Mouse (Mus musculus) ES-Bruce4 (cell line): ENCODE measurements around the gene Grb2. TPM values are rescaled to one million over a fixed set of nuclear protein-coding genes. Genes with fewer than 3 reads are reported as not detected.
A peak's percentile ranks its signal among the peaks of the same experiment; 100 is the strongest.

ENCODE experiments used
- H3K27ac ChIP-seq: 2 replicates; pipeline ENCODE4 v1.5.1; 2012; ENCODE audit warnings: low read length, inconsistent platforms; ENCODE audit not compliant: insufficient read depth
- H3K27me3 ChIP-seq: 2 replicates; pipeline ENCODE4 v1.6.1; 2012; ENCODE audit warnings: mild to moderate bottlenecking, low read length, inconsistent platforms; ENCODE audit not compliant: control insufficient read depth, poor library complexity, insufficient read depth, severe bottlenecking
- H3K36me3 ChIP-seq: 2 replicates; pipeline ENCODE4 v1.6.1; 2012; ENCODE audit warnings: inconsistent platforms, mild to moderate bottlenecking, low read length, moderate library complexity; ENCODE audit not compliant: control insufficient read depth, poor library complexity, insufficient read depth, severe bottlenecking
- H3K4me1 ChIP-seq: one replicate; pipeline ENCODE4 v1.8.1; 2011; ENCODE audit warnings: low read length; ENCODE audit not compliant: control insufficient read depth, insufficient read depth
- H3K4me3 ChIP-seq: 2 replicates; pipeline ENCODE4 v1.5.1; 2011; ENCODE audit warnings: low read depth, mild to moderate bottlenecking, low read length
- H3K9ac ChIP-seq: 2 replicates; pipeline ENCODE4 v1.6.1; 2012; ENCODE audit warnings: low read depth, mild to moderate bottlenecking, inconsistent platforms; ENCODE audit not compliant: poor library complexity, severe bottlenecking
- H3K9me3 ChIP-seq: replicated peaks from 2 replicates; pipeline ENCODE4 v1.6.1; 2012; ENCODE audit warnings: mild to moderate bottlenecking, low read length, inconsistent platforms; ENCODE audit not compliant: control insufficient read depth, poor library complexity, insufficient read depth, severe bottlenecking
- CTCF ChIP-seq: IDR thresholded peaks from one replicate; pipeline ENCODE4 v1.8.1; 2011; ENCODE audit warnings: low read depth, low read length
- EP300 ChIP-seq: IDR thresholded peaks from 2 replicates; pipeline ENCODE4 v1.6.1; 2011; ENCODE audit warnings: low read depth, low read length; ENCODE audit not compliant: insufficient read depth
- POLR2A ChIP-seq: IDR thresholded peaks from one replicate; pipeline ENCODE4 v1.8.1; 2011; ENCODE audit warnings: low read length; ENCODE audit not compliant: insufficient read depth
- polyA plus RNA-seq: library from polyadenylated mRNA; stranded (reverse); fragments of >200 nt; gene quantifications from 2 replicates; pipeline ENCODE4 v1.2.4, GENCODE M21; 2011; ENCODE audit warnings: low read depth; ENCODE audit not compliant: missing spikeins, insufficient read depth, insufficient read length

Gene Grb2
- polyA plus RNA-seq, 1 experiment, result 75.0 TPM

GRCm38 (mm10) chr11:115628465-115629101, 79.8 kb downstream of the Grb2 start:
- Histone ChIP-seq H3K27ac (peak overlapping the region; percentile 48; the same call in 1 of the 2 replicates), H3K9me3 (no peaks in the 10 kb centered on the region), H3K27me3 (no peaks in the 10 kb centered on the region)

GRCm38 (mm10) chr11:115627705-115628464, 80.5 kb downstream of the Grb2 start, which contains the start of gene Slc25a19:
Gene Slc25a19 (minus strand): TSS chr11:115628295.
- H3K27me3 ChIP-seq, result no peaks in the 10 kb centered on the region
- peak within 1 kb of the TSS; percentile 66 for H3K9ac ChIP-seq
- peaks cover under 1% of the 10 kb centered on the region; the same call in 1 of the 2 replicates for H3K36me3 ChIP-seq
- no peaks in the 10 kb centered on the region for H3K4me1 ChIP-seq
- TF ChIP-seq CTCF (no peak), EP300 (peak; percentile 6; the same call in 1 of the 2 replicates), POLR2A (peak; percentile 89)
- peak within 1 kb of the TSS; percentile 97 for H3K4me3 ChIP-seq
- no peaks in the 10 kb centered on the region for H3K9me3 ChIP-seq
- peak within 1 kb of the TSS; percentile 48; the same call in 1 of the 2 replicates for H3K27ac ChIP-seq

More at GRCm38 (mm10) chr11:115628465-115629101, 79.8 kb downstream of the Grb2 start:
- Histone ChIP-seq H3K4me3 (peak overlapping the region; percentile 97), H3K36me3 (no peaks in the 10 kb centered on the region), H3K9ac (peak overlapping the region; percentile 63), H3K4me1 (peaks cover 2% of the 10 kb centered on the region)
- TF ChIP-seq POLR2A (no peak), EP300 (no peak), CTCF (no peak)

- Histone ChIP-seq H3K9me3 (no peaks in the 10 kb centered on the region), H3K9ac (peak overlapping the region; percentile 66), H3K27me3 (no peaks in the 10 kb centered on the region), H3K4me1 (no peaks in the 10 kb centered on the region), H3K36me3 (peaks cover 9% of the 10 kb centered on the region), H3K27ac (no peak overlapping the region), H3K4me3 (peak overlapping the region; percentile 96)
- no peak for TF ChIP-seq POLR2A
- TF ChIP-seq EP300, result no peak
- no peak for TF ChIP-seq CTCF
These were observed 81.4 kb downstream of the Grb2 start for GRCm38 (mm10) chr11:115626824-115627616.

GRCm38 (mm10) chr11:115625877-115626276, 82.5 kb downstream of the Grb2 start:
- no peaks in the 10 kb centered on the region for H3K4me1 ChIP-seq

GRCm38 (mm10) chr11:115623487-115624070, 84.8 kb downstream of the Grb2 start:
- no peaks in the 10 kb centered on the region for H3K4me1 ChIP-seq
- H3K36me3 ChIP-seq, result peaks cover 9% of the 10 kb centered on the region

More at GRCm38 (mm10) chr11:115625877-115626276, 82.5 kb downstream of the Grb2 start:
- Histone ChIP-seq H3K9ac (no peak overlapping the region), H3K27me3 (no peaks in the 10 kb centered on the region), H3K9me3 (no peaks in the 10 kb centered on the region), H3K27ac (no peak overlapping the region), H3K4me3 (no peak overlapping the region), H3K36me3 (peaks cover 9% of the 10 kb centered on the region)
- TF ChIP-seq CTCF (no peak), POLR2A (no peak), EP300 (no peak)

More at GRCm38 (mm10) chr11:115623487-115624070, 84.8 kb downstream of the Grb2 start:
- Histone ChIP-seq H3K4me3 (no peak overlapping the region), H3K27me3 (no peaks in the 10 kb centered on the region), H3K9ac (no peak overlapping the region), H3K9me3 (no peaks in the 10 kb centered on the region), H3K27ac (no peak overlapping the region)
- TF ChIP-seq CTCF (no peak), EP300 (no peak), POLR2A (no peak)
